Mouse (Mus musculus): Measurements from ENCODE around the gene Sept9. TPM values are rescaled to one million over a fixed set of nuclear protein-coding genes. Genes with fewer than 3 reads are reported as not detected.

The Sept9 gene
- polyA plus RNA-seq, 1 experiment from 2014 or later: 182 TPM

DNA sequence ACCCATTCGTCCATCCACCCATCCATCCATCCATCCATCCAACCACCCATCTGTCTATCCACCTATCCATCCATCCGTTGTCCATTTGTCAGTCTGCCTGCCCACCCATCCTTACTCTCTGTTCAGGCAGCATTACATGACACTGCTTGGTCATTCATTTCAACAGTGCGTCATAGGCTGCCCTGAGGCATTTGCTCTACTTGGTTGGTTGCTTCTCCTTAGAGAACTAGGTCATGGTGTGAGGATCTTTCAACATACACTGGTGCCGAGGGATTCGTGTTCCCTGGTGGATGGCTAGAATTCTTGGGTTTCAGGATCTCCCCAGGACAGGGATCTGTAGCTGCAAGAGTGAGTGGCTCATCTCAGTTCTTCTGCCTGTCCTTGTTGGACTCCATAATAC lies 144.3 kb downstream of the Sept9 start:
- no peaks in the 10 kb centered on the region for H3K9me3 ChIP-seq (replicated peaks; ENCODE audit: control insufficient read depth, low read length)
- peak overlapping the region; percentile 86; the same call in 1 of the 2 replicates for H3K27ac ChIP-seq (replicated peaks; ENCODE audit: low read depth, low read length)
- 77% methylated on average over 5 of the region's 5 CpGs for WGBS
- no peak overlapping the region for H3K9ac ChIP-seq (replicated peaks; ENCODE audit: low read length)
- no peaks in the 10 kb centered on the region for H3K27me3 ChIP-seq (ENCODE audit: control insufficient read depth, insufficient read depth, low read length)
- H3K4me3 ChIP-seq (ENCODE audit: low read depth, low read length): no peak overlapping the region
- H3K4me1 ChIP-seq (ENCODE audit: control insufficient read depth, insufficient read depth, low read length): peaks cover 36% of the 10 kb centered on the region
- no peaks in the 10 kb centered on the region for H3K36me3 ChIP-seq (replicated peaks; ENCODE audit: control insufficient read depth, insufficient read depth, low read depth, low read length)
- DNase-seq (ENCODE audit: low spot score): no peak
- ATAC-seq (replicated peaks; ENCODE audit: insufficient number of reproducible peaks, low FRiP score, low TSS enrichment, low read depth): no peak
- no peak overlapping the region for H3K4me2 ChIP-seq (ENCODE audit: low read depth, low read length)

DNA sequence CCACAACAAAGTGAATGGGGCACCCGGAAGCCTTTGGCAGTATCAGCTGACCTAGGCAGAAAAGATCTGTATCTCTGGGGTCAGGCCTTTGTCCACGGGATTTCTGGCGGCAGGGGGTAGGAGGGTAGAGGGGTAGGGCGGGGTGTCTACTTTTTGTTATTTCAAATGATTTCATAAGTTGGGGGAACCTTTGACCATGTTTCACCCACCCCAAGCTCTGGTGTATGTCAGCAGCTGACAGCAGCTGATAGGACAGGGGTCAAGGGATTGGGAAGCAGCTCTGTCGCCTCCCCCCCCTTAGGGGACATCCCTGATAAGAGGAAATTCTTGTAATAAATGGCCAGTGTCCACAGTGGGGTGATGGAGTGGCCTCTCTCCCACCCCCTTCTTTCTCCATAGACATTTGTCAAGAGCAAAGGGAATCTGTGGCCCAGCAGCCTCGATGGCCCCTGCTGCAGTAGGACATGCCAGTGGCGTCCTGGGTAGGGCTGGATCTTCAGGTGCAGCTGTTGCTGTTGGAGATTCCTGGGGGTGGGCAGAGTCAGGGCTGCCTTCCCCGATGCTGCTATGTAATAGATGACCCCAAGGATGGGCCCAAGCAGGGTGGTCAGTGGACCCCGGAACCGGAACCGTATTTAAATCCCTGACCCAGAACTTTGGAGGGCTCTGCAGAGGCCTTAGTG lies 145.0 kb downstream of the Sept9 start:
- Histone ChIP-seq H3K27me3 (ENCODE audit: control insufficient read depth, insufficient read depth, low read length) (no peaks in the 10 kb centered on the region), H3K4me3 (ENCODE audit: low read depth, low read length) (no peak overlapping the region), H3K9ac (replicated peaks; ENCODE audit: low read length) (no peak overlapping the region), H3K4me1 (ENCODE audit: control insufficient read depth, insufficient read depth, low read length) (peaks cover 40% of the 10 kb centered on the region), H3K9me3 (replicated peaks; ENCODE audit: control insufficient read depth, low read length) (no peaks in the 10 kb centered on the region), H3K27ac (replicated peaks; ENCODE audit: low read depth, low read length) (peak overlapping the region; percentile 86), H3K4me2 (ENCODE audit: low read depth, low read length) (peak overlapping the region; percentile 24), H3K36me3 (replicated peaks; ENCODE audit: control insufficient read depth, insufficient read depth, low read depth, low read length) (no peaks in the 10 kb centered on the region)
- WGBS: 48% methylated on average over 11 of the region's 11 CpGs
- DNase-seq (ENCODE audit: low spot score) (no peak), ATAC-seq (replicated peaks; ENCODE audit: insufficient number of reproducible peaks, low FRiP score, low TSS enrichment, low read depth) (no peak)

DNA sequence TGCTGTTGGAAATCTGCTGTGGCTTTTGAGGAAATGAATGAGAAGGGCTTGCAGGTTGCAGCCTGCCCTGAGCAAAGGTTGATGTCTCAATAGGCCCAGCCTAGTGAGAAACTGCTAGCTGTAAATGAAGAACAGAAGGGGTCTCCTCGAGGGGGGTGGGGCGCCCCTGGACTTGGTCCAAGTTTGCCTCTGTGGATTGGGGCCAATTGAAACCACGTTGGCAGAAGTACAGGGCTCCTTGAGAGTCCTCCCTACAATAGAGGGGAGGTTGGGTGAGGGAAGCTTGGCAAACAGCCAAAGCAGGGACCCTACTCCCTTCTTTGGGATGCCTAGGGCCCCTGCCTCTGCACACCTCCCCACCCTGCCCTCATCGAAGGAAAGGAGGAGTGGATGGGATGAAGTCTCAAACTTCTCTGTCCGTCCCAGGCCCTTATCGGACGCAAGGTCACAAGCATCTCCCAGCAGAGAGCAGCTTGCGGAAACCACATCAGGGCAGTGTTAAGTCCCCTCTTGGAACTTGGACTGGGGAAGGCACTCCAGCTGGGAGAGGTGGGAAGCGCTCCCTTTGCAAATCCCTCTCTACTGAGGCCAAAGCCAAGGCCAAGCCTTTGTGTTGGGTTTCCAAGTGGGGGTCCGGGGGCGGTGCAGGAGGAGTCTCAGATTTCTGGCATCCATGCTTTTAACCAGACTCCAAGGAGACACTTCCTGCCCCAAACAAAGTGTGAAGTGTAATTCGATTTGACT lies 145.7 kb downstream of the Sept9 start:
- H3K4me2 ChIP-seq (ENCODE audit: low read depth, low read length): peak overlapping the region; percentile 24; the same call in 1 of the 2 replicates
- H3K4me1 ChIP-seq (ENCODE audit: control insufficient read depth, insufficient read depth, low read length): peaks cover 45% of the 10 kb centered on the region
- H3K9me3 ChIP-seq (replicated peaks; ENCODE audit: control insufficient read depth, low read length): no peaks in the 10 kb centered on the region
- H3K27me3 ChIP-seq (ENCODE audit: control insufficient read depth, insufficient read depth, low read length): no peaks in the 10 kb centered on the region
- H3K9ac ChIP-seq (replicated peaks; ENCODE audit: low read length): 0 out of 2 replicates have a peak overlapping the region, but pooled peaks have one; percentile 22
- no peak overlapping the region for H3K4me3 ChIP-seq (ENCODE audit: low read depth, low read length)
- WGBS: 18% methylated on average over 12 of the region's 12 CpGs
- DNase-seq (ENCODE audit: low spot score): peak; percentile 84
- no peaks in the 10 kb centered on the region for H3K36me3 ChIP-seq (replicated peaks; ENCODE audit: control insufficient read depth, insufficient read depth, low read depth, low read length)
- H3K27ac ChIP-seq (replicated peaks; ENCODE audit: low read depth, low read length): peak overlapping the region; percentile 86
- ATAC-seq (replicated peaks; ENCODE audit: insufficient number of reproducible peaks, low FRiP score, low TSS enrichment, low read depth): peak; percentile 56

DNA sequence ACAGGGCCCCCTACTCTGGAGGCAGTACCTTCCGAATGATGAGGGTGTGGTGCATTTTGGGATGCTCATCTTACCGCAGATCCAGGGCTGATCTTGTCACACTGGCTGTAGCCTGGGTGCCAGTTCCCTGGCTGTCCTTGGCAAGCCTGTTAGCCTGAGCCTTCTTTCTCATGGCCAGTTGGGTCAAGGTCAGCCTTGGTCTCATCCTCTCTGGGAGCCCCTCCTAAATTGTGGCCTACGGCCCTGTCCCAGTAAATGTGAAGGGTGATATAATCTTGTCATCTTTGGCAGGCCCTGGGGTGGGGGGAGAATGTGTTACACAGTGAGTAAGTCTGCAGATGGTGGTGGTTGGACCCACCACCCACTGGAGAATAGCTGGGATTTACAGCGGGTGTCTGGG lies 147.8 kb downstream of the Sept9 start:
- WGBS: 66% methylated on average over 4 of the region's 4 CpGs
- H3K36me3 ChIP-seq (replicated peaks; ENCODE audit: control insufficient read depth, insufficient read depth, low read depth, low read length): peaks cover under 1% of the 10 kb centered on the region
- H3K27ac ChIP-seq (replicated peaks; ENCODE audit: low read depth, low read length): no peak overlapping the region
- H3K27me3 ChIP-seq (ENCODE audit: control insufficient read depth, insufficient read depth, low read length): no peaks in the 10 kb centered on the region
- H3K4me1 ChIP-seq (ENCODE audit: control insufficient read depth, insufficient read depth, low read length): peaks cover 53% of the 10 kb centered on the region
- H3K4me3 ChIP-seq (ENCODE audit: low read depth, low read length): no peak overlapping the region
- H3K4me2 ChIP-seq (ENCODE audit: low read depth, low read length): no peak overlapping the region
- H3K9me3 ChIP-seq (replicated peaks; ENCODE audit: control insufficient read depth, low read length): no peaks in the 10 kb centered on the region
- no peak for ATAC-seq (replicated peaks; ENCODE audit: insufficient number of reproducible peaks, low FRiP score, low TSS enrichment, low read depth)
- no peak for DNase-seq (ENCODE audit: low spot score)
- no peak overlapping the region for H3K9ac ChIP-seq (replicated peaks; ENCODE audit: low read length)

DNA sequence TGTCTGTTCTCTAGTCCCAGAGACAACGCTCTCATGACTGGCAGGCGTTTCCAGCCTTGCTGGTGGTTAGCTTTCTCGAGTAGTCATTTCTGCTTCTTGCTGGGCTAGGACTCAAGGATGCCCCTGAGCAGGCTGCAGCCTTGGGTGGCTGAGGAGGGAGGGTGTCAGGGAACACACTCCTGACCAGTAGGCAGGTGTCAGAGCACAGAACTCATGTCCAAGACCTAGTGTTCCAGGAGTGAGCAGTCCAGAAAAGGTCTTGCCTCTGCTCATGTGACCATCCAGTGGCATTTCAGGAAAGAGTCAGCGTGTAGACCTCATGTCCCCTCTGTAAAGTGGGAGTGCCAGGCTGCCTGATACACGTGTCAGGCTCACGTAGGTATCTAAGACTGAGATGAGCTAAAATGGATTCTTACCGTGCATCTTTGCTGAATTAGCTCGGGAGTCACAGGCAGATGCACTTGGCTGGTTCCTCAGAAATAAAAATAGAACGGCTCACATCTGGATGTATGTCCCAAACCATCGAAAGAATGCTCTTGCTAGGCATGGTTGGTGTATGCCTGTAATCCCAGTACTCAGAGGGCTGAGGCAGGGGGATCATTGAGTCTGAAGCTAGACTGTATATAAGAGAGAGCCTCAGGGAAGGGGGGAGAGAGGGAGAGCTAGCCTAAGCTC lies 149.1 kb downstream of the Sept9 start:
- peak overlapping the region; percentile 77; the same call in 1 of the 2 replicates for H3K27ac ChIP-seq (replicated peaks; ENCODE audit: low read depth, low read length)
- H3K27me3 ChIP-seq (ENCODE audit: control insufficient read depth, insufficient read depth, low read length): no peaks in the 10 kb centered on the region
- no peaks in the 10 kb centered on the region for H3K9me3 ChIP-seq (replicated peaks; ENCODE audit: control insufficient read depth, low read length)
- no peak overlapping the region for H3K4me2 ChIP-seq (ENCODE audit: low read depth, low read length)
- H3K4me3 ChIP-seq (ENCODE audit: low read depth, low read length): no peak overlapping the region
- DNase-seq (ENCODE audit: low spot score): no peak
- 53% methylated on average over 10 of the region's 10 CpGs for WGBS
- H3K4me1 ChIP-seq (ENCODE audit: control insufficient read depth, insufficient read depth, low read length): peaks cover 53% of the 10 kb centered on the region
- H3K36me3 ChIP-seq (replicated peaks; ENCODE audit: control insufficient read depth, insufficient read depth, low read depth, low read length): peaks cover 5% of the 10 kb centered on the region
- H3K9ac ChIP-seq (replicated peaks; ENCODE audit: low read length): no peak overlapping the region
- ATAC-seq (replicated peaks; ENCODE audit: insufficient number of reproducible peaks, low FRiP score, low TSS enrichment, low read depth): no peak

DNA sequence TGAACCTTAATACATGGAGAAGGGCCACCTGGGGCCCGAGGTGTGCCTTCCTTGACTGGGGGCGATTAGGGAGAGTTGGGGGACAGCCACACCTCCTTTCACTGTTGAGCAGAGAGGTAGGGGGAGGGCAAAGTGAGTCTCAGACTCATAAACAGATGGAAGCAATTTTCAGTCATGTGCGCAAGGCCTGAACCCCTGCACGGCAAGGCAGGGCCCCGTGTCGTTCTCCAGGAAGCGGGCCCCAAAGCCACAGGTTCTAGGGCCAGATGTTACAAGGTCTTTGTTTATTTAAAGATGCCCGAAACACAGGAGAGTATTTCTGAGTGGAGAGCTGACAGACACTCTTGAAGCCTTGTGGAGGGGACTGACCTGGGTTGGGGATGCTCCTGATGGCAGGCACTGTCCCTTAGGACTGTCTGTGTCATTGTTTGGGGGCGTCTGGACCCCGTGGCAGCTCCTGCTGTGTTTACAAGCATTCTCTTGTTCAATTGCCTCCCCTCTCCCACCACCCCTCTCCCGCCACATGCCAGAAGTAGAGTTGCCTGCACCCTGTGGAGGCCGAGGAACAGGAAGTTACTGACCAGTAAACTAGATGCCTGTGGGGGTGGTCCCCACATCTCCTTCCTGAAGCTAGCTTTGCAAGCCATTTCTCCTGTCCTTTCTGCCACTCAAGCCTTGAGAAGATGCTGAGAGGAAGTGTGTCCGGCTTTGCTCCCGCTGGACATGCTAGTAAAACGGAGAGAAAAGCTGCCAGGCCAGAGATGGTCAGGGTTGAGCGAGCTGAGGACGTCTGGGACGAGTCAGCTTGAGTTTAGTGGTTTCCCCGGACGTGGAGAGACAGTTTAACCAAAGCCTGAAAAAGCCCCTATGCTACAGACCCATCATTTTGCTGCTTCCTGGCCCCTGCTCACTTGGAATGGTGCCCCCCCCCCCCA lies 150.2 kb downstream of the Sept9 start:
- Histone ChIP-seq H3K9ac (replicated peaks; ENCODE audit: low read length) (peak overlapping the region; percentile 23), H3K9me3 (replicated peaks; ENCODE audit: control insufficient read depth, low read length) (no peaks in the 10 kb centered on the region), H3K27ac (replicated peaks; ENCODE audit: low read depth, low read length) (peak overlapping the region; percentile 77), H3K4me2 (ENCODE audit: low read depth, low read length) (peak overlapping the region; percentile 19), H3K4me3 (ENCODE audit: low read depth, low read length) (peak overlapping the region; percentile 2; the same call in 1 of the 2 replicates), H3K27me3 (ENCODE audit: control insufficient read depth, insufficient read depth, low read length) (no peaks in the 10 kb centered on the region), H3K36me3 (replicated peaks; ENCODE audit: control insufficient read depth, insufficient read depth, low read depth, low read length) (peaks cover 13% of the 10 kb centered on the region), H3K4me1 (ENCODE audit: control insufficient read depth, insufficient read depth, low read length) (peaks cover 44% of the 10 kb centered on the region)
- 17% methylated on average over 20 of the region's 20 CpGs for WGBS
- ATAC-seq (replicated peaks; ENCODE audit: insufficient number of reproducible peaks, low FRiP score, low TSS enrichment, low read depth) (peak; percentile 29; the same call in 1 of the 2 replicates), DNase-seq (ENCODE audit: low spot score) (peak; percentile 82)

DNA sequence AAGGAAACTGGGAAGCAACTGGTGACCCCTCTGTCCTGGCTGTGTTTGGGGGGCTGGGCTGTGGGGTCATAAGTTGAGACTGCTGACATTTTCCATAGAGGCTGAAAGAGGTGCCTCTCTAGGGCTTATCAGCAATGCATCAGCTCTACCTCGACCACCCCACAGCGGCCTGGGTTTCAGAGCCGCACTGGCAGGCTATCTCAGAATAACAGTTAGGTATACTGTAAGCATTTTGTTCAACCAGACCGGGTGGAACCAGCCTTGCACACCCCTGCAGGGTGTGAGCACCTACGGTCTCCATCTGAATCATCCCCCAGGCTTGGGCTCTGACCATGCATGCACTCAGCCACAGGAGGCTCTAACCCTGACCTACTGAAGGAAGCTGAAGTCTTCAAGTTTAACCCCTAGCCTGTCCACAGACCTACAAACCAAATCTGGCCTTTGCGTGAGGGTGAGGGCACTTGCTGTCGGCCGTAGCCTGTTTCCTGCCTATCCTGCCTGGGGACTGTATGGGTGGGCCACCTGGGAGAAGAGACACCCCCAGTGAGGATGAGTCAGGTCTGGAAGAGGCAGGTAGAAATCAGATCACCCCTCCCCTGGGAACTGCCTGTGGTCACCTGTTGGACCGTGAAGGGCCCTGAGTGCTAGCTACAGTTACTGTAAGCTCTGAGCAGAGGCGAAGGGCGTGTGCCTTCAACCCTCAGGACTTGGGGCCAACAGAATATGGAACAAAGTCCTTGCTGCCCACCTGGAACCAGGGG lies 151.2 kb downstream of the Sept9 start:
- Histone ChIP-seq H3K9me3 (replicated peaks; ENCODE audit: control insufficient read depth, low read length) (no peaks in the 10 kb centered on the region), H3K27me3 (ENCODE audit: control insufficient read depth, insufficient read depth, low read length) (no peaks in the 10 kb centered on the region), H3K4me3 (ENCODE audit: low read depth, low read length) (no peak overlapping the region; the same call in 1 of the 2 replicates), H3K36me3 (replicated peaks; ENCODE audit: control insufficient read depth, insufficient read depth, low read depth, low read length) (peaks cover 23% of the 10 kb centered on the region), H3K27ac (replicated peaks; ENCODE audit: low read depth, low read length) (peak overlapping the region; percentile 77), H3K4me2 (ENCODE audit: low read depth, low read length) (no peak overlapping the region), H3K9ac (replicated peaks; ENCODE audit: low read length) (peak overlapping the region; percentile 23; the same call in 1 of the 2 replicates), H3K4me1 (ENCODE audit: control insufficient read depth, insufficient read depth, low read length) (peaks cover 38% of the 10 kb centered on the region)
- DNase-seq (ENCODE audit: low spot score): no peak
- 74% methylated on average over 11 of the region's 11 CpGs for WGBS
- ATAC-seq (replicated peaks; ENCODE audit: insufficient number of reproducible peaks, low FRiP score, low TSS enrichment, low read depth): no peak

Data from embryonic facial prominence, embryonic 11.5 days (tissue).